Mouse (Mus musculus): ENCODE measurements around the gene Cd109.

The Cd109 gene

DNA sequence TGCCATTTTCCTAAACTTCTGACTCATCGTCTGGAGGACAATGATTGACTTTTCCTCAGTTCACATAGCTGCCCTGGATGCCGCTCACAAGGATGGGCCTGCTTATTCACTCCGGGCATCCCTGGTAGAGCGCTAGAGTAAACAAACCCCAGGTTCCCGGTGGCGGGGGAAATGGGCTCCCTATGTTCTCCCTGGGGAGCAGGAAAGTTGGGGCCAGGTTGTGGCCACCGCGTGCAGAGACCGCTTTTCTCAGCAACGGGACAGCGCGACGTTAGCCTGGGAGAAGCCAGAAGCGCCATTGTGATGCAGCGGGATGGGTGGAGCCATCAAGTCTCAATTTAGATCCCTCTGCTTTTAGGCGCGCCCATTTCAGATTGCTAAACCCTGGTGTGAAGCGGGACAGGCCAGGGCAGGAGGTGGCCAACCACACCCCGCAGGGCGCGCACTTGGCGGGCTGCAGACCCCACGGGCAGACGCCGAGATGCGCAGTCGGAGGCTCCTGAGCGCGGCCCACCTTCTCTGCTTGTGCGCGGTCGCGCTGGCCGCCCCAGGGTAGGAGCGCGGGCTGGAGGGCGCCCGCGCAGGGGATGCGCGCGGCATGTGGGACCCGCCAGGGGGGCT, at the start of gene Cd109:
Gene Cd109 (plus strand): TSS at position 146 of the 621 bp plus-strand sequence.
- DNase-seq (ENCODE audit: low read depth, low spot score) = no peak

DNA sequence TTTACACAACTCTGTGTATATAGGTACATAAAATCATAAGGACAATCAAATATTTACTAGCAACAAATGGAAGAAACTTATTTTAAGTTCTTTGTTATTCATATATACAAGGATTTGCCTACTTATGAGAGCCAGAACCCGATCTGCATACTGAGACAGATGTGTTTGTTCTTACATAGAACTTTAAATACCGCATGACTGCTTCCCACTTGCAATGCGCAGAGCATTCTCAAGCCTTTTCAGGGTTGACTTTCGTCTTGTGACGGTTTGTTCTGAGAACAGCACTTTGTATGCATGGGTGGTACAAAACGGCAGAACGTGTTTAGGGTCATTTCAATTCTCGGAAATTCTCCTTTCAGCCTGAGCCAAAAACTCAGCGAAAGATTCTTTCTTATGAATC, 45.4 kb upstream of the Cd109 start:
- no peak for DNase-seq (ENCODE audit: low read depth, low spot score)

DNA sequence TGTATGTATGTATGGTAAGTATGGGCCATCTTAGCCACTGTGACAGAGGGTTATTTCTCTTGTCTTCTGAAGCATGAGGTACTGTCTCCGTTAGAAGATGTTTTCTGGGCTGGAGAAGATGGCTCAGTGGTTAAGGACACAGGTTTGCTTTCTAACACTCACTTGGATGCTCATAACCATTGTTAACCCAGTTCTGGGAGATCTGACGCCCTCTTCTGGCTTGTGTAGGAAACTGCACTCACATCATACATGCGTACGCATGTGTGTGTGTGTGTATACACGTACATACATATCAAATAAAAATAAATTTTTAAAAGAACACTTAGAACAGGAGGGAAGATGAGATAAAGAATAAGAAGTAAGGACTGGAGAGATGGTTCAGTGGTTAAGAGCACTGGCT, 38.9 kb upstream of the Cd109 start:
- no peak for DNase-seq (ENCODE audit: low read depth, low spot score)

DNA sequence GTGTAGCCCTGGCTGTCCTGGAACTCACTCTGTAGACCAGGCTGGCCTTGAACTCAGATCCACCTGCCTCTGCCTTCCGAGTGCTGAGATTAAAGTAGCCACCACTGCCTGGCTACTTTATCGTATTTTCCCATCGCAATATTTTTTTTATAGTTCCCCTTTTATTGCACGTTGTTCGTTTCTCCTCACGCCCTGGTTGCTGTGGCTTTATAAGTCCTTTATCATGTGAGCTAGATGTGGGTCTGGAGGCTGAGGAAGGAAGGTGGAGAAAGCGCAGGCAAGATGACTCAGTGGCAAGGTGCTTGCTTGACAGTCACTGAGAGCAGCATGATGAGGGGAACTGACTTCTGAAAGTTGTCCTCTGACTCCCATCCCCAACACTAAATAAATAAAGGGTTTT, 36.5 kb upstream of the Cd109 start:
- DNase-seq (ENCODE audit: low read depth, low spot score) = no peak

DNA sequence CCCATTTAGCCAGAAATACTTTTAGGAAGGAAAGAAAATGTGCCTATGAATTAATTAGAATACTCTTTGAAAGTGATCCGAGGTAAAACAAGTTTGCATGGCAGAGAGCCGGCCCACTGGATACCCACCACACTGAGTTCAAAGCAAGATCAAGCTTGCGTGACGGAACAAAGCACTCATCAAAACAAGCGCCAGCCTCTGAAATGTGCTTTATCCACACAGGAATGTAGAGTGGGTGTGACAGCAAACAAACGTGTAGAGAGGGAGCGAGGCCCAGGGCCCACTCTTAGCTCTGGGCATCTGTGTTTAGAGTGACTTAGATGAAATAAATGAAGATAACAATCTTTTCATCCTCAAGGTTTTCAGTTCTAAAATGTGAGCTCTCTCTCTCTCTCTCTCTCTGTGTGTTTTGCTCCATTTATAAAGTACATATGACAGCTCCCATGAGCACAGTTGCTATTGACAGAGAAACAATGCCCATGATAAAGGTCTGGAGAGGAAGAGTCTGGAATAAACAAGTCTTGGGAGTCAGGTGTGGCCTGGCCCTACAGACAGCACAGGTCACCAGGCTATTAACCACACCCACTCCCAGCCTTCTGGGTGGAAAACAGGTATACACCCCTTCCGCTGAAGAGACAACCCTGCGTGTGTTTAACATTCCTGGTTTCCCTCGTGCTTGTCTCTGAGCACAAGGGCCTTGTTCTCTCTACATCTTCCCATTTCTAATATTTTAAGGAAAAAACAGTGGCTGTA, 35.5 kb upstream of the Cd109 start:
- DNase-seq (ENCODE audit: low read depth, low spot score) = no peak

DNA sequence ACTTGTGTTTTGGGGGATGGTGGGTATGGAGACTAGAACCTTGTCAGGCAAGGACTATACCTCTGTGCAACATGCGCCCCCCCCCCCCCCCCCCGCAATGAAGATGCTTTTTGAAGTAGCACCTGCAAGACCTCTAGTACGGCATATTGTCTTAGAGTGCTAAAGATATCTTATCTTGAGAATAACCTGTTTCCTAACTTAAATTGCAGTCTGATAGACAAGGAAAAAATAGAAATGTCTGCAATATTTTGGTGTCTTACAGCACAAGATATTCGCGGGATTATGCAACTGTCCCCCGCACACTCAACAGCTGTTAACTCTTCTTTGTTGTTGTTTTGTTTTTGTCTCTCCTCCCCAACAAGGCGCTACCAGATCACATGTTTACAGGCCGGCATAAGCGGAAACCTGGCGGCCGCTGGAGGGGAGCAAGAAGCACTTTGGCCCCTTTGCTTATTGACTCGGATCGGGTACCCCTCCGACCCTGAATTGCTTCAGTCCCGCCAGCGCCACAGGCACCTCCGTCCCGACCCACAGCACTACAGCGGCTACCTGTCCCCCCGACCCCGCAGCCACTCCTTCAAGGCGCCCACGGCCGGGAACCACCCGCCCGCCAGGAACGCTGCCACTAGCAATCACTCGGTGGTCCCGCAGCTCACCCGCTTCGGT, 28.0 kb upstream of the Cd109 start:
- no peak for DNase-seq (ENCODE audit: low read depth, low spot score)

DNA sequence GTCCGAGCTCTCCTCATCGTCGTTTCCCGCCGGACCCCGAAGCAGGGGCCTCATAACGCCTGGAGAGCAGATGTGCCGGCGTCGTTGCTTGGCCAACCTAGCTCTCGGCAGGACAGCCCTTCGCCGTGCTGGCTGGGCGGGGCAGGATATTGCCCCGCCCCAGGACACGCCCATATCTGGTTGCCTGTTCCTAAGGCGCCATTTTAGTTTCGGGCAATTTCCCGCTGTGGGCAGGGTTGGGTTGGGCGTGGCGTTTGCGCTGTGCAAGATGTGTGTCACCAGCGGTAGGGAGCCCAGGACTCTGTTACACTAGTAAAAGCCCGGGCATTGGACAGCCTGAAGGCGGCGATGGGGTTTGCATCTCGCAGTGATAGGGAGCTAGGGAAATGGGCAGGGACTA, 27.4 kb upstream of the Cd109 start, which contains the start of gene Slc17a5:
Gene Slc17a5 (minus strand): TSS at position 128 of the 400 bp plus-strand sequence.
- DNase-seq (ENCODE audit: low read depth, low spot score) = peak; percentile 83

DNA sequence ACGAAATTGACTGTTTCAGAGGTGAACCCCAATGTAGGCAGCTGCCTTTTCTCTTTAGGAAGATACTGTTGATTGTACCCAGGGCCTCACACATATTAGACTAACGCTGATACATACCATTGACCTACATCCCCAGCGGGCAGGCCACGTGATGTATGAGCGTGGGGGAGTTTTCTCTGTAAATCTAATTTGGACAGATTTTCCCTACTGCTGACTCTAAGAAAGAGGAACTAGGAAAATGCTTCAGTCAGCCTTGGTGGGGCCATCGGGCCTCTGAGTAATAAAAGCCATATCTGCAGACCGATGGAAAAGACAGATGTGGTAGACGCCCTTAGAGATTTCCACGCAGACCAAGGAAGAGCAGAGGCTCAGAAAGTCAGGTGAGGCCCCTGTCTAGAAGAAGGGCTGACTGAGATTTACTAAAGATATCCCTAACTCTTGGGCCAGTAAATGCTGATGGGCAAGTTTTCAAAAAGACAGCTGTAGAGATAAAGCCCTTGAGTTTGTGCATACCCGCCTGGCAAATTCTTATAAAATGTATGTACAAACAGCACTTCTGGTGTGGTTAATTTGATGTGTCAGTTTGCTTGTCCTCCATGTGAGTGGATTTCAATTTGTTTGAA, 26.8 kb upstream of the Cd109 start:
- DNase-seq (ENCODE audit: low read depth, low spot score) = no peak

DNA sequence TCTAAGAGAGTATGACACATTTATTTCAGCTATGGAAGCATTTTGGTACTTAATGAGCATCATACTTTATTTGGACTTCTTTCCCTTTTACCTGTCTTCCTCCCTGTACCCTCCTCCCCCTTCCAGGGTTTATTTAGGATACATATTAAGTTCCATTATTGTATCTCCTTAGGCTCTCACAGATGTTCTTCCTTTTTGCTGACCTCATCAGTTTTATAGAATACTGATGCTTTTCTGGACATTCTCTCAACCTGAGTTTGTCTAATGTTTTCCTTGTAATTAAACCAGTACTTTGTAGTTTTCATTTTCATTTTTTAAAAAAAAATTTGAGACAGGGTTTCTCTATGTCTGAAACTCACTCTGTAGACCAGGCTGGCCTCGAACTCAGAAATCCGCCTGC, 24.9 kb upstream of the Cd109 start:
- DNase-seq (ENCODE audit: low read depth, low spot score) = no peak

DNA sequence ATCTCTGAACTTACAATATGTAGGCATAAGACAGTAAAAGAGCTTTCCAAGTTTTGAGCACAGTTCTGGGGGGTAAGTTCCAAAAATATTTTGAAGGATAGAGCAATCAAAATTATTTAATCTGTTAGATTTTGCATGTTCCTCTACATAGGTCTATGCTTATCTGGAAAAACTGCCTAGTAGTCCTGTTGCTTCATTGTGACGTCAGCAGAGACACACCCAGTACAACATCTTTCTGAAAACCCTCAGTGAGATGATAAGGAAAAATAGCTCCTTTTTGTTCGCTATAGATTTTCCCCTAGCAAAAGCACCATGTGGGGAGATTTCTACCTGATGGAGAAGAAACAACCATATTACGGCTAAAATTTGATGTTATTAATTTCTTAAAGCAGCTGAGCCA, 20.1 kb upstream of the Cd109 start:
- DNase-seq (ENCODE audit: low read depth, low spot score) = no peak

DNA sequence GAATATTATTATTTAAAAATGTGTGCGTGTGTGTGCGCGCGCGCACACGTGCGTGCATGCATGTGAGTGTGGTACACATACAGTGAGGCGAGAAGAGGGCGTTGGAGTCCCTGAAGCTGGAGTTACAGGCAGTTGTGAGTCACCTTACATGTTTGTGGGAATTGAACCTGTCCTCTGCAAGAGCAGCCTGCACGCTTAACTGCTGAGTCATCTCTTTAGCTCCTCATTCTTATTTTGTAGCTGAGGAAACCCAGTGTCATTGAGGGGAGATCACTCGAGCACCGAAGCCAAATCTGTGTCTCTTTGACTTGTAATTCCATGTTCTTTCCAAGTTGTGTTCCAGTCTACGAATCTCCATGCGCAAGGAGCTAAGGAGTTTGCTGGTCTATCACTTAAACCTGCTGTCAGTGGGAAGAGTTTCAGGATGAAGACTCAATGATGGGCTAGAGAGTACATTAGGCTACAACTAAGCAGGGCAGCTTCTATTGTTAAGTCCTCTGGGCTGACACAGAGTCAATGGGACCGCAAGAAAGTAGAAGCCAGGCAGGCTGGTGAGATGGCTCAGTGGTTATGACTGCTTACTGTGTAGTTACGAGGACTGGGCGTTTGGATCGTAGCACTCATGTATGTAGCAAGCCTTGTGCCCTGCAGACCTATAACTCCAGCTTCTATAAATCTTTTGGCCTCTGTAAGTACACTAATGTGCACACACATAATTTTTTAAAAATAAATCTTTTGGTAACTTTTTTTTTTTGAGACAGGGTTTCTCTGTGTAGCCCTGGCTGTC, 19.4 kb upstream of the Cd109 start:
- DNase-seq (ENCODE audit: low read depth, low spot score) = no peak

DNA sequence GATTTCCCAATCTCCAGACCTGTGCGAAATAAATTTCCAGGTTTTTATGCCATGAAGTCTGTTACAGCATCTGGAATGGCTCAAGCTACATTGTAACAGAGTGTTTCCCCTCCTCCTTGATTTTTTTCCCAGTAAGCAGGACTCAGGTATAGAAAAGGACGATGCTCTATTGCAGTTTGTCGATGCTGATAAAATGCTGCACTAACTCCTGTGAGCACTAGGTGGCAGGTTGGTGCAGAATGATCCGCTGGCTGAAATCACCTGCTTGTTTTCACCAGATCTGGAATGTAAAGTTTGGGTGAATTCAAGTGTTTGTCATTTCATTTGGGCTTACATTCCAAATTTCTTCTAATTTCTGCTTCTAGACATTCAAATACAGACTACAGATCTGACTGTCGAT, 18.5 kb upstream of the Cd109 start:
- peak; percentile 11 for DNase-seq (ENCODE audit: low read depth, low spot score)

DNA sequence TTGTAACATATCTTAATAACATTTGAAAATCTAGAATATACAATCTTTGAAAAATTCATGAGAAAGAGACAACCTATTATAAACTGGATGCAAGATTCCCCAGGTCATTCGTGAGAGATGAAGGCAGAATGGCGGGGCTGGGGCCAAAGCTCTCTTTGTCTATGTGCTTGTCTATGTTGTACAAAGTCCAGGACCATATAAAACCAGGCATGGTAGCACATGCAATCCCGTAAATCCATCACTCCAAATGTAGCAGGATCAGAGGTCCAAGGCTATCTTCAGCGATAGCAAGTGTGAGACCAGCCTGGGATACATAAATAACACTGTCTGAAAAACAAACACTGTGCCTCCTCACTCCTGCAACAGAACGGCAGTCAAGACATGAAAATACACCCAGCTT, 15.4 kb upstream of the Cd109 start:
- DNase-seq (ENCODE audit: low read depth, low spot score) = no peak

DNA sequence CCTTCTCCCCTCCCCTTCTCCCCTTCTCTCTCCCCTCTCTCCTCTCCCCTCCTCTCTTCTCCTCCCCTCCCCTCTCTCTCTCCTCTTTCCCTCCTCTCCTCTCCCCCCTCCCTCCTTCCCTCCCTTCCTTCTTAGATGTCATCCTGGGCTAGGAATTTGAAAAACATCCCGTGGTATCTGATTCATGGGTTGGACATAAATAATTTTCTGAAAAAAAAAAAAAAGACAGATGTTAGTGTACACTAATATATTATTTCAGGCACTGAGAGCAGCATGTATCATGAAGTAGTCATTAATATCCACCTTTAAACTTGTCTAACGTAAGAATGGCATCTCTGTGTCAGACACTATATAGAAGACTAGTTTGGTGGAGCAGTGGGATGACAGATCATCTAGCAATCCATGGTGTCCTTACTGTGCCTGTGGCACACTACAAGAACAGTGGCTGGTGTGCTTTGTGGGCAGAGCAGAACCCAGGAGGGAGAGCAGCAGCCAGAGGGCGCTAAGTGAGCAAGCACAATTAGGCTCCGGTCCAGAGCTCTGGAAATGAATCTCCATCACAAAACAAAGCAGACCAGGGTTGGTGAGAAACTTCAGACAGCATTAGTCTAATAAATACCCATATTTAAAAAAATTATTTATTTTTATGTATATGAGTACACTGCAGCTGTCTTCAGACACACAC, 14.2 kb upstream of the Cd109 start:
- DNase-seq (ENCODE audit: low read depth, low spot score) = no peak

DNA sequence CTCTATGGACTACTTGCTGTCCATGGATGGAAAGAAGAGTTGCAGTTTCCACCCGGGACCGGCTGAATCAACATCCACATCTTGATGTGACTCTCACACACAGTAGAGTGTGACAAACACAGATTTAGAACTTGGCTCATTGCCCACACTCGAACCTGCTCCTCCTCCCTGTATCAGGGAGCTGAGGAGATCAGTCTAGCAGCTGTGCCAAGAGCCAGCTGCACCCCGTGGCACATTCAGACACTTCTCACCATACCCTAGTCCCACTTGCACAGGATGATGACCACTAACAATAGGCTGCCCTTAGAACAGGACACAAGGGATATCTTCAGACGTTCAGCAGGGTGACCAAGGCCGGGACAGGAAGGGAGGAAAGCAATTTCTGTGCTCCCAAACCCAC, 1.1 kb upstream of the Cd109 start:
- DNase-seq (ENCODE audit: low read depth, low spot score) = no peak

DNA sequence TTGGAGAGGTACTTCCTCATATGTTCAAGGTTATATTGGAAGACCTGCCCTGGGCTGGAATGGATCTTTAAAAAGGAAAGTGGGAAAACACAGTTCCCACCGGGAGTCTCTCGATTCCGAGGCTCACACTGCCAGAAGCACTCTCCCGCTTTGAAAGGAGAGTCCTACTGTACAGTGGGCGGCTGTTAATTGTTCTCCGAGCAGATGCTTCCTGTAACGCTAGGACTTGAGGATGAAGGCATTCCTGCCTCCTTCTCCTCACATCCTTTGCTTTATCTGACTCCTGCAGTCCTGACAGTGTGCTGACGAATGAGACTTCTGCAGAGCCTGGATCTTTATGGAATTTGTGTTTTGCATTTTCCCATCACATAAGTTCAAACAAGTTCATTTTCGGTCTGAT, 3.9 kb downstream of the Cd109 start:
- DNase-seq (ENCODE audit: low read depth, low spot score) = no peak

DNA sequence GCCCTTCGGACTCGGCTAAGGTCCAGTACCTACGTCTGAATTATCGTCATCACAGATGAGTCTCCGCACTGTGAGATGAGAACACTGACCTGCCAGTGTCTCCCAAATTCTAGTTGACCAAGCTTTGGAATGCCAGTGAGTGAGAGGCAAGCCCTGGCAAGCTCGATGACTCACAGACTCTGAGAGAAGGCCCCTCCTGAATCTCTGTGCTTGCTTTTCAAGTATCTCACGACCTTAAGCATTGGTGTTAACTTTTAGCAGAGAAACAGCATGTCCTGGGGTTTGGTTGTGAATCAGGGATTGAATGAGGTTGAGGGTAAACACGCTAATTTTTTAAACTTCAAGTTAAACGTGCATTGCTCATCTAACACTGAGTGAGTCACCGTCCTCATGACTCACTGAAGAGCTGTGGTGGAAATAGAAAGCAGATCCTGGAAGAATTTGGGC, 8.0 kb downstream of the Cd109 start:
- DNase-seq (ENCODE audit: low read depth, low spot score) = no peak

DNA sequence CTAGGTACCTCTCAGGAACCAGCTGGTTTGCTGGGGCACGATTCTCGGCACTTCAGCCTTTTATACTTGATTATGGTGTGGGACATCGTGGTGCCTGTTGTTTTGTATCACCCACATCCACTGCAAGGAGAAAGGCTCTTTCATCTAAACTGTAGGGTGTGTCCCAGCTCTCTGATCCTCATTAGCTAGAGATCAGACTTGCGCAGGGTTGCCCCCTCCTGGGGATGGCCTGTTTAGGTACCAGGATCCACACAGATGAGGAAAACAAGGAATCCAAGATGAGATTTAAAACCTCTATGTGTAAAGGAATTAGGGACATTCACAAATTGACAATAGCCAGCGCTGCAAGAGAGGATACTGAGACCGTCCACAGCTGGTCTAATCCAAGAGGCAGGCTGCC, 14.6 kb downstream of the Cd109 start:
- DNase-seq (ENCODE audit: low read depth, low spot score) = no peak

DNA sequence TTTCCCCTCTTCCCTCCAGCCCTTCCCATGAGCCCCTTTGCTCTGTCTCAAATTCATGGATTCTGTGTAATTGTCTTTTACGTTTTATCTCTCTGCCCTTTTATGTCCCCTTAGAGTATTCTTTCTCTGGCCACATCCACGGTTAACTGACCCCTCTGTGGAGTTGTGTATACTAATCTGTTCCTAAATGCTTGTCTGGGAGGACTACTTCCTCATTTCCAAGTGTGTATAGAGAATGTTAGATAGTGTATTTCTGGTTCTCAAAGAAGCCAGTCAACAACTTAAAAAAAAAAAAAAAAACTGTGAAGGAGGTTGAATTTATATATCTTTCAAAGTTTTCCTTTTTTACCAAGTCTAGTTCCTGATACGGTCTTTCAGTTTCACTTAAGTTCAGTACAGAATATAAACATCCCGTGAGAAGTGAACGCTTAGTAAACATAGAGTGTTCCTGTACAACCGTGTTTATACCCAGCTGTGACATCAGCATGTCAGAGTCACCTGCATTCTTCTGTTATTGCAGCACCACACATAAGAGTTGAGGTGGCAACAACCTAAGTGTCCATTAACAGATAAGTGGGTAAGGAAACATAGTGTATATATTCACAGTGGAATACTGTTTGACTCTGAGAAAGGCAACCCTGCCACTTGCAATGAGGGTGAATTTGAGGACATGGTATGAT, 16.5 kb downstream of the Cd109 start:
- DNase-seq (ENCODE audit: low read depth, low spot score) = no peak

DNA sequence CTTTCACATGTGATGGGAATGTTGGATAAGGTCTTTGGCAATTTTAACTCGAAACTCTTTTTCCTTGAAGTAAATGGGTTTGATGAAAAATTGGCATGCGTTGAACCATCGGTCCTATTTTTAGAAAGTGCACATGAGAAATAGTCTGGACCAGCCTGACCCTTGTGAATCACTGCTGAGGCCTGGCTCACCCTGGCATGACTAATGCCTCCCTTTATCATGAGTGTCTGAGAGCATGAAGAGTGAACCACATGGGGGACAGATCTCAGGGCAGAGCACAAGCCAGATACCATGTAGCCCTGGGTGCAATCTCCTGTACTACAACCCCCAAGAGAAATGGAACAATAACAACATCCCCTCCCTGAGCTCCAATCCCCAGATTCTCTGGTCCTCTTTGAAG, 18.6 kb downstream of the Cd109 start:
- DNase-seq (ENCODE audit: low read depth, low spot score) = no peak

Data from retina, adult 2 months (tissue).